Mouse (Mus musculus) heart, embryonic 14.5 days (tissue): Measurements from ENCODE around the gene Myadml2. TPM values are rescaled to one million over a fixed set of nuclear protein-coding genes. Genes with fewer than 3 reads are reported as not detected.
"Not testable (repeated sequence)": the region's sequence is repeated elsewhere in the genome, so short reads cannot be mapped to it uniquely, and the experiment has no call there.

ENCODE experiments used
- ATAC-seq: fragments of 200-750 bp; cut with Nextera tagmentation; 2 replicates; pipeline ENCODE4 v1.8.0; 2017; ENCODE audit warnings: low read depth, moderate TSS enrichment; ENCODE audit not compliant: insufficient number of reproducible peaks, insufficient read depth, low FRiP score
- H3K27ac ChIP-seq, 2 experiments: fragments of 200-500 bp in 1 of 2; fragments of 300-500 bp in 1 of 2; sonication (generic) in 1 of 2; replicated peaks in 1 of 2; 2 replicates each; pipeline ENCODE4 v1.5.1; 2012 to 2014; ENCODE audit warnings: low read depth in 2 of 2, low read length in 2 of 2, control low read depth in 1 of 2, mild to moderate bottlenecking in 1 of 2, mixed read lengths in 1 of 2; ENCODE audit not compliant: control insufficient read depth in 1 of 2, insufficient read depth in 1 of 2
- H3K27me3 ChIP-seq: fragments of 300-500 bp; sonication (generic); 2 replicates; pipeline ENCODE4 v1.6.1; 2014; ENCODE audit warnings: mild to moderate bottlenecking, low read length, control low read depth; ENCODE audit not compliant: control insufficient read depth, insufficient read depth
- H3K36me3 ChIP-seq: fragments of 300-500 bp; sonication (generic); 2 replicates; pipeline ENCODE4 v1.6.1; 2014; ENCODE audit warnings: mild to moderate bottlenecking, control low read depth, low read length, mixed read lengths; ENCODE audit not compliant: control insufficient read depth, insufficient read depth
- H3K4me1 ChIP-seq, 2 experiments: fragments of 200-500 bp in 1 of 2; fragments of 300-500 bp in 1 of 2; sonication (generic) in 1 of 2; 2 replicates each; pipeline ENCODE4 v1.6.1; 2012 to 2014; ENCODE audit warnings: low read length in 2 of 2, control low read depth in 1 of 2, mixed read lengths in 1 of 2; ENCODE audit not compliant: control insufficient read depth in 2 of 2, insufficient read depth in 2 of 2
- H3K4me2 ChIP-seq: fragments of 300-500 bp; sonication (generic); 2 replicates; pipeline ENCODE4 v1.6.1; 2014; ENCODE audit warnings: mild to moderate bottlenecking, low read length
- H3K4me3 ChIP-seq, 2 experiments: fragments of 200-500 bp in 1 of 2; fragments of 300-500 bp in 1 of 2; sonication (generic) in 1 of 2; 2 replicates each; pipeline ENCODE4 v1.5.1; 2012 to 2014; ENCODE audit warnings: low read length in 2 of 2, mild to moderate bottlenecking in 2 of 2, control low read depth in 1 of 2, low read depth in 1 of 2, moderate library complexity in 1 of 2; ENCODE audit not compliant: control insufficient read depth in 1 of 2, insufficient read depth in 1 of 2
- H3K9ac ChIP-seq: fragments of 300-500 bp; sonication (generic); 2 replicates; pipeline ENCODE4 v1.6.1; 2014; ENCODE audit warnings: mild to moderate bottlenecking, low read length
- H3K9me3 ChIP-seq: fragments of 300-500 bp; sonication (generic); 2 replicates; pipeline ENCODE4 v1.6.1; 2016; ENCODE audit warnings: low read length, control low read depth; ENCODE audit not compliant: control insufficient read depth
- WGBS: fragments of 180-500 bp; shearing (Covaris S2); extraction: QIAGEN DNeasy Blood & Tissue Kit; methylation state at CpG from one replicate; pipeline ENCODE4 v1.1.7; 2014; 5-methylcytosine and 5-hydroxymethylcytosine counted together
- polyA plus RNA-seq: library from polyadenylated mRNA; unstranded; fragments of >200 nt; fragmentation: Nextera tagmentation; extraction: Ambion mirVana; gene quantifications from 2 replicates; pipeline ENCODE4 v1.2.1, GENCODE M21; 2014

Myadml2 gene
- polyA plus RNA-seq, 1 experiment from 2014 or later: 19.5 TPM

DNA sequence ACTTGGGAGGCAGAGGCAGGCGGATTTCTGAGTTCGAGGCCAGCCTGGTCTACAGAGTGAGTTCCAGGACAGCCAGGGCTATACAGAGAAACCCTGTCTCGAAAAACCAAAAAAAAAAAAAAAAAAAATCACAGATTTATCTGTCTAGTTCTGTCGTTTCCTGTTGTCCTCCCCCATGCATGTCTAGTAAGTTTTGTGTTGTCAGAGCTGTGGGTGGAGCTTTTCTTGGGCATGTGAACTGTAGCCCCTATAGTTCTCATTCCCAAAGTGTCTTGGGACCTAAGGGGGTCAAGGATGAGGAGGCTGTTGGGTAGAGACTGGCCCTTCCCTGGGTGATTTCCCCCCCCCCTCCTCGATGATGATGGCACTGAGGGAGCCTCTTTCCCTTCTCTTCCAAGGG is 27.9 kb upstream of the Myadml2 start:
- peaks cover 40% of the 10 kb centered on the region for H3K36me3 ChIP-seq
- not testable (repeated sequence) for H3K4me2 ChIP-seq, H3K27ac ChIP-seq, ATAC-seq, H3K9ac ChIP-seq, H3K27me3 ChIP-seq, H3K9me3 ChIP-seq, H3K4me1 ChIP-seq, H3K4me3 ChIP-seq
- 75% methylated on average over 3 of the region's 5 CpGs for WGBS

DNA sequence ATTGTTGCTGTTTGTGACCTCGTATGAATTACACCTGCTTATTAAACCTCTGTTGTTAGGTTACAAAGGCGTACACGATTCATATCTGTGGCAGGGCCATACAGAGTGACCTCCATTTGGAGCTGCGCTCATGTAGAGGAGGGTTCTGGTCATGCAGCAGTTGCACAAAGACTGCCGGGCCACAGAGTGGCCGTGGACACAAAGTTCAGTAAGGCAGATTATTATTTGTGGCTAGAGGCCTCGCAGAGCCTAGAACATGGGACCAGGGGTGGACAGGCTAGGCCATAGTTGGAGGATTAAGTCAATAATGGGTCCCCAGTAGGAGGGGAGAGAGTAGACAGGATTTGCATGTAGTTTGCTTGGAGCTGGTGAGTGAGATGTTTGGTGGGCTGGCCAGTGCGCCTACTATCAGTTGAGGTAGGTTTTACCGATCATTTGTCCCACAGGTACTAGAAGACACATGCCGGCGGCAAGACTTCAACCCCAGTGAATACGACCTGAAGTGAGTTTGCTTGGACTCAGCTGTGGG is 25.7 kb upstream of the Myadml2 start:
- Histone ChIP-seq H3K9ac (peak overlapping the region; percentile 88), H3K4me1 (peaks cover 5% of the 10 kb centered on the region in 2 experiments), H3K27ac (peak overlapping the region; percentile 84 to 91), H3K27me3 (no peaks in the 10 kb centered on the region), H3K4me2 (peak overlapping the region; percentile 96), H3K9me3 (no peaks in the 10 kb centered on the region), H3K4me3 (peak overlapping the region; percentile 77 to 96), H3K36me3 (peaks cover 18% of the 10 kb centered on the region)
- no peak for ATAC-seq
- WGBS: 33% methylated on average over 12 of the region's 12 CpGs

DNA sequence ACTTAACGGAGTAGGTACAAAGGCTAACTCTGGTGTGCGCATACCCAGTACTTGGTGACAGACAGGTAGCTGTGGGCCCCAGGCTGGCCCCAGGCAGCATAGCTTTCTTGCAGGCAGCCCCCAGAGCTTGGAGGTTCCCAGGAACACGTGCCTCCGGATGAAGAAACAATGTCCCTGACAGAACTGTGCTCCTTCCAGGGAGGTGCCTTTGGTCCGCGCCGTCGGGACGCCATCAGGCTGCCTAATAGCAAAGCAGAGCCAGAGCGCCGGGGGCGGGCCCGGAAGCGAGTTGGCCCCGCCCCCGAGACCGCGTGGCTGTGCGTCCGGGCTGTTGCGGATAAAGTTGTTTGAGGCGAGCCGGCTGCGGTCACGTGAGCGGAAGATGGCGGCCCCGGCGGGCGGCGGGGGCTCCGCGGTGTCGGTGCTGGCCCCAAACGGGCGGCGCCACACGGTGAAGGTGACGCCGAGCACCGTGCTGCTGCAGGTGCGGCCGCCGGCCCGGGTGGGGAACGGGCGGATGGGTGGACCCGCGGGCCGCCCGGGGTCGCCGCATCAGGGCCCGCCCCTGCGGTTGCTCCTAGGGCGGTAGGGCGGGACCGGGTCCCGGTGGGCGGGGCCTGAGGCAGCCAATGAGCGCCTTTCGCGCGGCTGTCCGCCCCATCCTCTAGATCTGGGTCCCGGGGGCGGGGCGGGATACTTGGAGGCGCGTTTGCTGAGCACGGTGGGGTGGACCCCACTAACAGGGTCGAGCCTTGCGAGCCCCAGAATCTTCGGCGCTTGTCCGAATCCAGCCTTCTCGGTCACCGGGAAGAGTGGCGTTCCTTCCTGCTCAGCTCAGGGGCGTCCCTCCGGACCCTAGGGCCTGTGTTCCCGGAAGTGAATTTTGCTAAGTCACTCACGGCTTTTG is 25.0 kb upstream of the Myadml2 start, which contains the start of gene Aspscr1:
Gene Aspscr1, plus strand, starts transcription at position 287 of the 907 bp plus-strand sequence.
- Histone ChIP-seq H3K27ac (peak within 1 kb of the TSS; percentile 84 to 91), H3K27me3 (no peaks in the 10 kb centered on the region), H3K9ac (peak within 1 kb of the TSS; percentile 88), H3K4me3 (peak within 1 kb of the TSS; percentile 77 to 96), H3K4me1 (peaks cover 5% of the 10 kb centered on the region in 2 experiments), H3K36me3 (peaks cover 11% of the 10 kb centered on the region; the same call in 1 of the 2 replicates), H3K9me3 (no peaks in the 10 kb centered on the region), H3K4me2 (peak within 1 kb of the TSS; percentile 96)
- 1% methylated on average over 64 of the region's 83 CpGs for WGBS
- ATAC-seq: peak; percentile 97

DNA sequence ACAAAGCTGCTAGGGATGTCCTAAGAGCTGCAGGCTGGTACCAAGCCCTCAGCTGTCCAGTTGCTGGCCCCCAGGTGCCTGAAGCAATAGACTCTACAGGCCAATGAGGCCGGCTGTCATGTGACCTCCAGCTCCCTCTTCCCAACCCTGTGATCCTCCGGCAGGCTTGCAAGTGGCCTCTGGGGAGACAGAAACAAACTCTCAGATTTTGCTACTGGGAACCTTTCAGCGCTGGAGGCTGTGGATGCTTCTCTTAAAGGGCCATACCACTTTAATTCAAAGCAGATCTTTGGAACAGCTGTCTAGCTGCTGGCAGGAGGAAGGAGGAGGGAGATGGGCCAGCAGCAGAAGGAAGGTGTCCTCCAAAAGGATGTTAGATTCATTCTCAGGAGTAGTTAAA is 18.7 kb upstream of the Myadml2 start:
- peaks cover 19% of the 10 kb centered on the region for H3K27me3 ChIP-seq
- 0 out of 2 replicates have a peak overlapping the region, but pooled peaks have one; percentile 11 for H3K9ac ChIP-seq
- no peaks in the 10 kb centered on the region for H3K36me3 ChIP-seq
- H3K27ac ChIP-seq: no peak overlapping the region
- peaks cover 9 to 14% of the 10 kb centered on the region in 2 experiments for H3K4me1 ChIP-seq
- ATAC-seq: peak; percentile 31; the same call in 1 of the 2 replicates
- no peak overlapping the region for H3K4me2 ChIP-seq
- H3K4me3 ChIP-seq: no peak overlapping the region
- H3K9me3 ChIP-seq: no peaks in the 10 kb centered on the region
- 7% methylated on average over 3 of the region's 3 CpGs for WGBS

DNA sequence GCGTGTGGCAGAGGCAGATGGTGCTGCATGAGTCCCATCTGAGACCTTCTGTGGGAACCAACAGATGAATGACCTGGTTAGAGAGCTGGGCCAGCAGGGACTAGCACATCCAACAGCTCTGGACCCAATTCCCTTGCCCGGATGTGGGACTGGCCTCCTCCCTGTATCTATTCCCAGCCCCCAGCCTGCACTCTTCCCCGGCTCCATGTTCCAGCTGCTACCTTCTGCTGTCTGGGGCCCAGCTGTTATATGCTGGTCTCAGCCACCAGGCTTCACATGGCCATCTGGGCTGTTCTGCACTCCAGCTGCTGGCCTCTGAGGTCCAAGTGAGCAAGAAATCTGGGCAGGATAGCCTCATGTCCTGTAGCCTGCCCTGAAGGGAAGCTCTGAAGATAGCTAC is 17.4 kb upstream of the Myadml2 start:
- Histone ChIP-seq H3K4me1 (peaks cover 9 to 23% of the 10 kb centered on the region in 2 experiments), H3K36me3 (no peaks in the 10 kb centered on the region), H3K4me3 (no peak overlapping the region), H3K27me3 (peaks cover 31% of the 10 kb centered on the region), H3K9ac (no peak overlapping the region), H3K4me2 (no peak overlapping the region), H3K9me3 (no peaks in the 10 kb centered on the region), H3K27ac (no peak overlapping the region)
- no peak for ATAC-seq
- WGBS: 76% methylated on average over 3 of the region's 3 CpGs

DNA sequence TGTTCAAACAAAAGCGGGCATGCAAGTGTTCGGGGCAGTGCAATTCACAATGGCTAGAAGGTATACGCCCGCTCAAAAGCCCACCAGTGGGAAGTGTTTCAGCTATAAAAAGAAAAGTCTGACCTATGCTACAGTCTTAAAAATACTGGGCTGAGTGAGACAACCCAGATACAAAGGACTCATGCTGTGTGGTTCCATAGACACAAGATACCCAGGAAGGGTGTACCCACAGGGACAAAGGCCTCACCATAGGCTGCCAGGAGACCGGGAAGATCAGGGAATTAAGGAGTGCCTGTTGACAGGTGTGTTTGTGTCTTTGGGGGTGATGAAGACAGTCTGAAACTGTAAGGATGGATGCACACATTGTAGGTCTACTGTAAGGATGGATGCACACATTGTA is 15.8 kb upstream of the Myadml2 start:
- Histone ChIP-seq H3K9me3 (no peaks in the 10 kb centered on the region), H3K4me3 (no peak overlapping the region), H3K36me3 (no peaks in the 10 kb centered on the region), H3K4me2 (no peak overlapping the region), H3K27me3 (peaks cover 48% of the 10 kb centered on the region), H3K27ac (no peak overlapping the region), H3K9ac (no peak overlapping the region), H3K4me1 (peaks cover 16 to 36% of the 10 kb centered on the region in 2 experiments)
- no peak for ATAC-seq
- WGBS: 92% methylated on average over 5 of the region's 5 CpGs

DNA sequence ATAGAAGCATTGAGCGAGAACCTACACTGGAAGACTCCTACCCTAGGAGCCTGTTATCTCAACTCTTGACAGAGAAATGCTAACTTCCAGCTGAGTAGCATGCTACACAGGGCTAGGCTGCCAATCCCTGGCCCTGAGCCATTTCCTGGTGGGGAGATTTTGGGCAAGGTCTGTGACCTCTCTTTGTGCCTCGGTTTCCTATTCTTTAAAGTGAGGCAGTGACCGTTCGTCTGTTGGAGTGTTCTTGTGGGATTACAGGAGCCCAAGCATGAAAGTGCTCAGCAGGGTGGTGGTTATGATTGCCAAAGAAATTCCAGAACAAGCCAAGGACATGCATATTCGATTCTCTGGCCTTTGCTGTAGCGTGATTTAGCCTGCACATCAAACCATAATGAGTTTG is 14.8 kb upstream of the Myadml2 start:
- H3K9ac ChIP-seq: no peak overlapping the region
- H3K36me3 ChIP-seq: no peaks in the 10 kb centered on the region
- no peak overlapping the region for H3K4me2 ChIP-seq
- H3K4me1 ChIP-seq: peaks cover 16 to 36% of the 10 kb centered on the region in 2 experiments
- ATAC-seq: no peak
- no peak overlapping the region for H3K27ac ChIP-seq
- 50% methylated on average over 6 of the region's 6 CpGs for WGBS
- peaks cover 57% of the 10 kb centered on the region for H3K27me3 ChIP-seq
- H3K9me3 ChIP-seq: no peaks in the 10 kb centered on the region
- no peak overlapping the region for H3K4me3 ChIP-seq
